8 mouse cellular contexts compared by ENCODE assay signal in the genomic region with DNA sequence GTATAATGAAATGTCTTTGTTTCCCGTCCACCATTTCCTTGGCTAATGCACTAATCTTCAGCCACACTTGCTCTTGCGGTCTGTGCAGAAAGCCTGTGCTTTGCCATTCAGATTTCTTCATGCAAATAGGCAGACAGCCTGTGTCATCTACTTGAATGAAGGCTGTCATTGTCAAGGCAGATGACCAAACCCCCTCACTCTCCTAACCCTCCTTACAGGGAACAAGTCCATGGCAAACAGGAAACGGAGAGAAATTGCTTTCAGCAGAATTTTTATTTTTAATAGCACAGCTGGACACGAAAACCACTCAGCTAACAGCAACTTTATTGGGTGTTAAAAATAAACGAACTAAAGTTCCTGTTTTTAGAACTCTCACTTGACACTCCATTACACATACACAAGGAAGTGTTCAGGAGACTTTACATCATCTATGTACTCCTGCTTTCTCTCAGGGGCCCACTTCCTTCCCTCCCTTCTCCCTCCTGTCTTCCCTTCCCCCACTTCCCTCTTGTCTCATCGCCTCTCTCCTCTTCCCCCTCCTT. TPM values are rescaled to one million over a fixed set of nuclear protein-coding genes. Genes with fewer than 3 reads are reported as not detected.
A peak's percentile ranks its signal among the peaks of the same experiment; 100 is the strongest.
DNase-seq lines count a peak whose midpoint lies in the region; ATAC-seq and TF ChIP-seq lines count a peak whose summit lies in the region.

No protein-coding gene starts in this region.

- TF ChIP-seq EP300 in lung, postnatal 0 days (IDR thresholded peaks at IDR 0.05), result no peak

- no peak overlapping the region for H3K27ac ChIP-seq in hindbrain, embryonic 11.5 days (ENCODE audit: low read depth, low read length)
- H3K27ac ChIP-seq in hindbrain, embryonic 13.5 days, result no peak overlapping the region
- H3K27ac ChIP-seq in heart, embryonic 11.5 days (ENCODE audit: low read depth, low read length), result peak overlapping the region; percentile 73; the same call in 1 of the 2 replicates
- H3K27ac ChIP-seq in lung, postnatal 0 days (ENCODE audit: low read length), result peak overlapping the region; percentile 6; the same call in 1 of the 2 replicates

- ATAC-seq in hindbrain, embryonic 11.5 days (ENCODE audit: low FRiP score), result peak; percentile 19; the same call in 1 of the 2 replicates
- ATAC-seq in hindbrain, embryonic 13.5 days (ENCODE audit: low FRiP score), result no peak
- peak; percentile 38 for ATAC-seq in CD4-positive, CD25-positive, alpha-beta regulatory T cell, adult 4 months
- no peak for ATAC-seq in heart, embryonic 11.5 days (replicated peaks; ENCODE audit: insufficient number of reproducible peaks, low FRiP score, low TSS enrichment)
- peak; percentile 73 for ATAC-seq in lung, postnatal 0 days
- ATAC-seq in erythroid progenitor cell, adult 5-6 weeks (replicated peaks; ENCODE audit: low FRiP score, poor library complexity, severe bottlenecking), result no peak

- no peak overlapping the region for H3K4me2 ChIP-seq in hindbrain, embryonic 11.5 days (replicated peaks; ENCODE audit: low read depth, low read length)
- H3K4me2 ChIP-seq in hindbrain, embryonic 13.5 days, result no peak overlapping the region
- H3K4me2 ChIP-seq in heart, embryonic 11.5 days, result no peak overlapping the region
- H3K4me2 ChIP-seq in lung, postnatal 0 days (replicated peaks; ENCODE audit: low read depth, low read length), result no peak overlapping the region

- H3K4me3 ChIP-seq in hindbrain, embryonic 11.5 days (ENCODE audit: low read depth, low read length), result no peak overlapping the region
- no peak overlapping the region for H3K4me3 ChIP-seq in hindbrain, embryonic 13.5 days
- H3K4me3 ChIP-seq in heart, embryonic 11.5 days (ENCODE audit: low read depth, low read length), result no peak overlapping the region
- no peak overlapping the region for H3K4me3 ChIP-seq in lung, postnatal 0 days (ENCODE audit: low read depth, low read length)

- no peaks in the 10 kb centered on the region for H3K4me1 ChIP-seq in hindbrain, embryonic 11.5 days (replicated peaks; ENCODE audit: control insufficient read depth, insufficient read depth, low read length)
- peaks cover 6% of the 10 kb centered on the region; the same call in 1 of the 2 replicates for H3K4me1 ChIP-seq in hindbrain, embryonic 13.5 days (replicated peaks)
- peaks cover 19% of the 10 kb centered on the region for H3K4me1 ChIP-seq in heart, embryonic 11.5 days (ENCODE audit: control insufficient read depth, insufficient read depth, low read length)
- H3K4me1 ChIP-seq in lung, postnatal 0 days (ENCODE audit: insufficient read depth, low read depth, low read length), result peaks cover 16% of the 10 kb centered on the region; the same call in 1 of the 2 replicates

- no peaks in the 10 kb centered on the region for H3K27me3 ChIP-seq in hindbrain, embryonic 11.5 days (ENCODE audit: control insufficient read depth, insufficient read depth, low read length)
- no peaks in the 10 kb centered on the region for H3K27me3 ChIP-seq in hindbrain, embryonic 13.5 days
- H3K27me3 ChIP-seq in heart, embryonic 11.5 days (ENCODE audit: control insufficient read depth, insufficient read depth, low read length), result no peaks in the 10 kb centered on the region
- H3K27me3 ChIP-seq in lung, postnatal 0 days (replicated peaks; ENCODE audit: insufficient read depth, low read length), result no peaks in the 10 kb centered on the region

- H3K9me3 ChIP-seq in hindbrain, embryonic 11.5 days (ENCODE audit: control insufficient read depth, low read length), result no peaks in the 10 kb centered on the region
- H3K9me3 ChIP-seq in hindbrain, embryonic 13.5 days, result no peaks in the 10 kb centered on the region
- no peaks in the 10 kb centered on the region for H3K9me3 ChIP-seq in heart, embryonic 11.5 days (replicated peaks; ENCODE audit: control insufficient read depth, low read length)
- no peaks in the 10 kb centered on the region for H3K9me3 ChIP-seq in lung, postnatal 0 days (ENCODE audit: low read length)

- H3K36me3 ChIP-seq in hindbrain, embryonic 11.5 days (ENCODE audit: control insufficient read depth, insufficient read depth, low read length), result no peaks in the 10 kb centered on the region
- no peaks in the 10 kb centered on the region for H3K36me3 ChIP-seq in hindbrain, embryonic 13.5 days
- no peaks in the 10 kb centered on the region for H3K36me3 ChIP-seq in heart, embryonic 11.5 days (ENCODE audit: control insufficient read depth, insufficient read depth, low read length)
- no peaks in the 10 kb centered on the region for H3K36me3 ChIP-seq in lung, postnatal 0 days (ENCODE audit: insufficient read depth, low read length)

- no peak overlapping the region for H3K9ac ChIP-seq in hindbrain, embryonic 11.5 days (ENCODE audit: low read depth, low read length)
- H3K9ac ChIP-seq in hindbrain, embryonic 13.5 days, result no peak overlapping the region
- no peak overlapping the region for H3K9ac ChIP-seq in heart, embryonic 11.5 days (ENCODE audit: low read depth, low read length)
- H3K9ac ChIP-seq in lung, postnatal 0 days (replicated peaks; ENCODE audit: low read depth), result no peak overlapping the region

- DNase-seq in hindbrain, embryonic 11.5 days (ENCODE audit: low spot score), result no peak
- peak; percentile 88 for DNase-seq in lung, postnatal 0 days (ENCODE audit: low spot score)
- DNase-seq in left cerebral cortex, adult 9 months (ENCODE audit: low spot score in 2 of 2), result no peak
- no peak for DNase-seq in kidney, postnatal 4 days

- 47% methylated on average over 6 of the region's 6 CpGs for WGBS in hindbrain, embryonic 11.5 days
- WGBS in hindbrain, embryonic 13.5 days, result 41% methylated on average over 6 of the region's 6 CpGs
- WGBS in heart, embryonic 11.5 days (ENCODE audit: insufficient replicate concordance), result 41% methylated on average over 6 of the region's 6 CpGs
- WGBS in lung, postnatal 0 days, result 13% methylated on average over 6 of the region's 6 CpGs

- TF ChIP-seq CTCF in lung, postnatal 0 days (IDR thresholded peaks at IDR 0.05), result no peak

RNA-seq across cellular contexts. Expression of gene St3gal6, which starts 22.2 kb away (rescaled TPM):
- 8.0 and 9.8 TPM in 2 replicates for polyA plus RNA-seq in hindbrain, embryonic 11.5 days (2014; fragmentation: Nextera tagmentation; extraction: Ambion mirVana)
- 9.5 and 12.7 TPM in 2 replicates for polyA plus RNA-seq in hindbrain, embryonic 13.5 days (2015; fragmentation: Nextera tagmentation; extraction: Ambion mirVana)
- 1 to 10 TPM; 5.7 to 9.5 TPM for polyA plus RNA-seq in CD4-positive, CD25-positive, alpha-beta regulatory T cell, adult 4 months (2017; shearing (Covaris generic))
- polyA plus RNA-seq in heart, embryonic 11.5 days (2014; fragmentation: Nextera tagmentation; extraction: Ambion mirVana), result 17.1 and 17.7 TPM in 2 replicates
- polyA plus RNA-seq in lung, postnatal 0 days (2015; fragmentation: Nextera tagmentation; extraction: Ambion mirVana), result 52.3 and 56.0 TPM in 2 replicates
- total RNA-seq in erythroid progenitor cell, adult 5-6 weeks (2015; ENCODE audit: low replicate concordance), result 106 and 111 TPM in 2 replicates
- total RNA-seq in erythroid progenitor cell, adult 5-6 weeks (2017; ENCODE audit: low replicate concordance), result 119 and 127 TPM in 2 replicates

Comparison
In these comparisons a context has a peak if more than half of its experiments do, and no peak if none do; other contexts are left out.
1. ATAC-seq: peak in hindbrain, embryonic 11.5 days (single experiment), CD4-positive, CD25-positive, alpha-beta regulatory T cell, adult 4 months (single experiment) and lung, postnatal 0 days (single experiment); none in hindbrain, embryonic 13.5 days (single experiment), heart, embryonic 11.5 days (single experiment) and erythroid progenitor cell, adult 5-6 weeks (single experiment).
2. H3K27ac ChIP-seq: peak in heart, embryonic 11.5 days (single experiment) and lung, postnatal 0 days (single experiment); none in hindbrain, embryonic 11.5 days (single experiment) and hindbrain, embryonic 13.5 days (single experiment).